Mouse (Mus musculus): ENCODE data around the gene Tollip. TPM values are rescaled to one million over a fixed set of nuclear protein-coding genes. Genes with fewer than 3 reads are reported as not detected.

Tollip gene
- polyA plus RNA-seq, 1 experiment from 2014 or later, result 56.4 TPM

DNA sequence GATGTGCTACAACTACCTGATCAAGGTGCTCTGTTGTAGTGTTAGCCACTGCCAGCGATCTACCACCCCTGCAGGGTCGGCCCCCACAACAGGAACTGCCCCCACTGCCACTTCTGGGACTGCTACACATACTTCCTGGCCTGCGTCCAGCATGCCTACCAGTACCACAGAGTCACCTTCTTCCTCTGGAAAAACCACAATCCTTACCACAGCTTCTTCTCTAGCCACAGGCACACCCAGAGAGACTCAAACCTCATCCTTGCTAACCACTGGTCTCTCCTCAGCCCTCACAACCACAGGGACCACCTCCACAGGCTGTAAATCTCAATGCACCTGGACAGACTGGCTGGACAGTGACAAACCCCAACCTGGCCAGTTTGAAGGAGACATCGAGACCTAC is 57.3 kb downstream of the Tollip start:
- DNase-seq (ENCODE audit: low spot score, missing footprints), result no peak

DNA sequence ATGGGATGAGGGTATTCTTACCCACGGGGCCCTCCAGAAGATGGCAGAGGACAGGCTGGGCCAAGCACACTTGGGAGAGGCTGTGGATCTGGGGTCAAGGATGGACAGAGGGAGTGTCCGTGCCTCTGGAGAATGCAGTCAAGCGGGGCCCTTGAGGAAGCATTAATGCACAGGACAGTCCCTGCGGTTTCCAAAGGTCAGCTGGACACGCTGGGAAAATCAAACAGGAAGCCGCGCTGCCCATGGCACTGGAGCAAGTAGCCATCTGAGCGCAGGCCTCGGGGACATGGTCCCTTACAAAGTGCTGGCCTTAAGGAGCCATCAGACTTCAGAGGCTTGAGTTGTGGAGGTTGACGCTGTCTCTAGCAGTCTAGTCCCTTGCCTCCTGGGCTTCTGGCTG is 78.0 kb downstream of the Tollip start:
- no peak for ATAC-seq (ENCODE audit: low FRiP score)
- WGBS, result 88% methylated on average over 10 of the region's 10 CpGs
- Histone ChIP-seq H3K4me2 (no peak overlapping the region), H3K9ac (ENCODE audit: low read length) (no peak overlapping the region), H3K4me1 (ENCODE audit: control insufficient read depth, insufficient read depth, low read length) (no peaks in the 10 kb centered on the region), H3K27me3 (ENCODE audit: control insufficient read depth, insufficient read depth, low read length) (no peaks in the 10 kb centered on the region), H3K4me3 (ENCODE audit: low read depth, low read length) (no peak overlapping the region), H3K9me3 (ENCODE audit: control insufficient read depth, low read length) (no peaks in the 10 kb centered on the region), H3K27ac (ENCODE audit: low read depth, low read length) (no peak overlapping the region), H3K36me3 (ENCODE audit: control insufficient read depth, insufficient read depth, low read length) (no peaks in the 10 kb centered on the region)
- DNase-seq (ENCODE audit: low spot score, missing footprints), result no peak

More for the DNA sequence above, 57.3 kb downstream of the Tollip start:
- H3K9ac ChIP-seq (ENCODE audit: low read length), result no peak overlapping the region
- no peaks in the 10 kb centered on the region for H3K4me1 ChIP-seq (ENCODE audit: control insufficient read depth, insufficient read depth, low read length)
- 77% methylated on average over 4 of the region's 4 CpGs for WGBS
- H3K36me3 ChIP-seq (ENCODE audit: control insufficient read depth, insufficient read depth, low read length), result no peaks in the 10 kb centered on the region
- H3K9me3 ChIP-seq (ENCODE audit: control insufficient read depth, low read length), result no peaks in the 10 kb centered on the region
- H3K4me2 ChIP-seq, result no peak overlapping the region
- no peak for ATAC-seq (ENCODE audit: low FRiP score)
- no peak overlapping the region for H3K4me3 ChIP-seq (ENCODE audit: low read depth, low read length)
- no peaks in the 10 kb centered on the region for H3K27me3 ChIP-seq (ENCODE audit: control insufficient read depth, insufficient read depth, low read length)
- H3K27ac ChIP-seq (ENCODE audit: low read depth, low read length), result no peak overlapping the region

DNA sequence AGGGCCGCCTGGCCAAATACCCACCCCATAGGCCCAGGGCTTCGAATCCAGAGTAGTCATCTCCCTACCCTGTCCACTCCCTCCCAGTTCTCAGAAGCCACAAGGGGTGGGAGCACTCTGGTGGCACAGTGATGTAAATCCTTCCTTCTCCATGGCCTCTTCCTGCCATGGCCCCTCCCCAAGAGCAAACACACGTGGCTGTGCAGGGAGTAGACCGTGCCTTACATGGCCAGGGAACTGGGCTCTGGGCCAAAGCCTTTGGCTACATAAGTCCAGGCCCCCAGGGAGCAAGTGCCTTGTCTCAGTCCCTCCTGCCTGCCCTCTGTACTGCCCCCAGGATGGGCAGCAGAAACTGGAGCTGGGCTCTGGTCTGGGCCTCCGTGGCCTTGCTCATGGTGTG is 79.5 kb downstream of the Tollip start, which contains the start of gene Muc5b:
Muc5b (plus strand) TSS at position 292 of the 400 bp plus-strand sequence.
- Histone ChIP-seq H3K4me1 (ENCODE audit: control insufficient read depth, insufficient read depth, low read length) (no peaks in the 10 kb centered on the region), H3K4me2 (no peak within 1 kb of the TSS), H3K9me3 (ENCODE audit: control insufficient read depth, low read length) (no peaks in the 10 kb centered on the region), H3K27me3 (ENCODE audit: control insufficient read depth, insufficient read depth, low read length) (no peaks in the 10 kb centered on the region), H3K4me3 (ENCODE audit: low read depth, low read length) (no peak within 1 kb of the TSS), H3K9ac (ENCODE audit: low read length) (no peak within 1 kb of the TSS), H3K27ac (ENCODE audit: low read depth, low read length) (no peak within 1 kb of the TSS), H3K36me3 (ENCODE audit: control insufficient read depth, insufficient read depth, low read length) (no peaks in the 10 kb centered on the region)
- no peak for DNase-seq (ENCODE audit: low spot score, missing footprints)
- 78% methylated on average over 5 of the region's 5 CpGs for WGBS
- no peak for ATAC-seq (ENCODE audit: low FRiP score)

GRCm38 (mm10) chr7:141836423-141836822 is 81.9 kb downstream of the Tollip start:
- ATAC-seq (ENCODE audit: low FRiP score), result no peak
- no peak overlapping the region for H3K4me3 ChIP-seq (ENCODE audit: low read depth, low read length)
- no peak overlapping the region for H3K4me2 ChIP-seq
- no peak overlapping the region for H3K27ac ChIP-seq (ENCODE audit: low read depth, low read length)
- WGBS, result 85% methylated on average over 8 of the region's 8 CpGs
- H3K9me3 ChIP-seq (ENCODE audit: control insufficient read depth, low read length), result no peaks in the 10 kb centered on the region
- H3K4me1 ChIP-seq (ENCODE audit: control insufficient read depth, insufficient read depth, low read length), result no peaks in the 10 kb centered on the region
- no peak overlapping the region for H3K9ac ChIP-seq (ENCODE audit: low read length)
- DNase-seq (ENCODE audit: low spot score, missing footprints), result no peak
- H3K36me3 ChIP-seq (ENCODE audit: control insufficient read depth, insufficient read depth, low read length), result no peaks in the 10 kb centered on the region
- H3K27me3 ChIP-seq (ENCODE audit: control insufficient read depth, insufficient read depth, low read length), result no peaks in the 10 kb centered on the region

- Histone ChIP-seq H3K27me3 (ENCODE audit: control insufficient read depth, insufficient read depth, low read length) (no peaks in the 10 kb centered on the region), H3K9ac (ENCODE audit: low read length) (no peak overlapping the region), H3K36me3 (ENCODE audit: control insufficient read depth, insufficient read depth, low read length) (no peaks in the 10 kb centered on the region), H3K4me1 (ENCODE audit: control insufficient read depth, insufficient read depth, low read length) (no peaks in the 10 kb centered on the region), H3K9me3 (ENCODE audit: control insufficient read depth, low read length) (no peaks in the 10 kb centered on the region), H3K4me3 (ENCODE audit: low read depth, low read length) (no peak overlapping the region), H3K4me2 (no peak overlapping the region), H3K27ac (ENCODE audit: low read depth, low read length) (no peak overlapping the region)
- WGBS, result 85% methylated on average over 7 of the region's 7 CpGs
- no peak for ATAC-seq (ENCODE audit: low FRiP score)
- no peak for DNase-seq (ENCODE audit: low spot score, missing footprints)
Measured at GRCm38 (mm10) chr7:141835941-141836340, 82.4 kb downstream of the Tollip start.

Other genes starting within 250 kb of the Tollip start
- not detected in 2 replicates for gene Muc2, start 228.2 kb downstream of the Tollip start, polyA plus RNA-seq (2014; fragmentation: Nextera tagmentation; extraction: Ambion mirVana)
- not detected in 2 replicates for gene Muc5ac, start 129.5 kb downstream of the Tollip start, polyA plus RNA-seq (2014; fragmentation: Nextera tagmentation; extraction: Ambion mirVana)
- gene Muc5b, start 79.4 kb downstream of the Tollip start, polyA plus RNA-seq (2014; fragmentation: Nextera tagmentation; extraction: Ambion mirVana), result 0.01 TPM in 1 of 2 replicates, not detected in the other
- 9.9 and 11.4 TPM in 2 replicates for gene Brsk2, start 31.2 kb upstream of the Tollip start, polyA plus RNA-seq (2014; fragmentation: Nextera tagmentation; extraction: Ambion mirVana)
- gene Mob2, start 142.6 kb upstream of the Tollip start, polyA plus RNA-seq (2014; fragmentation: Nextera tagmentation; extraction: Ambion mirVana), result 59.2 and 60.2 TPM in 2 replicates
- 14.5 and 15.7 TPM in 2 replicates for gene Dusp8, start 177.3 kb upstream of the Tollip start, polyA plus RNA-seq (2014; fragmentation: Nextera tagmentation; extraction: Ambion mirVana)
- gene Gm45618, start 202.2 kb upstream of the Tollip start, polyA plus RNA-seq (2014; fragmentation: Nextera tagmentation; extraction: Ambion mirVana), result not detected in 2 replicates
- not detected in 2 replicates for gene Gm39115, start 217.5 kb upstream of the Tollip start, polyA plus RNA-seq (2014; fragmentation: Nextera tagmentation; extraction: Ambion mirVana)
- gene Gm45337, start 226.1 kb upstream of the Tollip start, polyA plus RNA-seq (2014; fragmentation: Nextera tagmentation; extraction: Ambion mirVana), result not detected in 2 replicates
- gene Gm29735, start 238.6 kb upstream of the Tollip start, polyA plus RNA-seq (2014; fragmentation: Nextera tagmentation; extraction: Ambion mirVana), result not detected in 2 replicates
- not detected in 2 replicates for gene Gm4553, start 247.2 kb upstream of the Tollip start, polyA plus RNA-seq (2014; fragmentation: Nextera tagmentation; extraction: Ambion mirVana)